Mouse (Mus musculus) ES-E14 (cell line): ENCODE measurements around the gene Prkcb. TPM values are rescaled to one million over a fixed set of nuclear protein-coding genes. Genes with fewer than 3 reads are reported as not detected.

ENCODE experiments used
- DNase-seq: peaks from one replicate; pipeline ENCODE4 v3.0.0-alpha.2; 2013; ENCODE audit warnings: low read depth, low spot score
- H3K27ac ChIP-seq: 2 replicates; pipeline ENCODE4 v1.5.1; 2012; ENCODE audit warnings: low read depth, mild to moderate bottlenecking, low read length, moderate library complexity, mixed read lengths; ENCODE audit not compliant: poor library complexity, insufficient read depth, severe bottlenecking
- H3K36me3 ChIP-seq: 2 replicates; pipeline ENCODE4 v1.6.1; 2012; ENCODE audit warnings: mild to moderate bottlenecking, low read length, moderate library complexity, mixed read lengths; ENCODE audit not compliant: control insufficient read depth, poor library complexity, insufficient read depth, severe bottlenecking
- H3K4me1 ChIP-seq, 2 experiments: fragments of 150-350 bp in 1 of 2; sonication (generic) in 1 of 2; 2 replicates each; pipeline ENCODE4 v1.6.1; 2012; ENCODE audit warnings: low read length in 2 of 2, mild to moderate bottlenecking in 1 of 2, mixed read lengths in 1 of 2; ENCODE audit not compliant: control insufficient read depth in 2 of 2, insufficient read depth in 2 of 2, poor library complexity in 1 of 2
- H3K4me3 ChIP-seq, 2 experiments: fragments of 150-350 bp in 1 of 2; sonication (generic) in 1 of 2; 2 replicates each; pipeline ENCODE4 v1.5.1; 2012; ENCODE audit warnings: low read length in 2 of 2, low read depth in 1 of 2, mild to moderate bottlenecking in 1 of 2, mixed read lengths in 1 of 2; ENCODE audit not compliant: insufficient read depth in 1 of 2, poor library complexity in 1 of 2, severe bottlenecking in 1 of 2
- H3K9ac ChIP-seq: 2 replicates; pipeline ENCODE4 v1.6.1; 2012; ENCODE audit warnings: low read depth, mild to moderate bottlenecking, low read length, mixed read lengths; ENCODE audit not compliant: poor library complexity, insufficient read depth, severe bottlenecking
- H3K9me3 ChIP-seq: fragments of 150-350 bp; sonication (generic); 2 replicates; pipeline ENCODE4 v1.6.1; 2012; ENCODE audit warnings: low read depth, mild to moderate bottlenecking, low read length; ENCODE audit not compliant: control insufficient read depth, insufficient read depth
- CHD2 ChIP-seq: IDR thresholded peaks from 2 replicates; pipeline ENCODE4 v1.6.1; 2014; ENCODE audit warnings: mild to moderate bottlenecking, low read depth, low read length, inconsistent platforms
- HCFC1 ChIP-seq: IDR thresholded peaks from 2 replicates; pipeline ENCODE4 v1.6.1; 2012; ENCODE audit warnings: low read length, inconsistent platforms, borderline replicate concordance; ENCODE audit not compliant: insufficient read depth
- MAFK ChIP-seq: IDR thresholded peaks from 2 replicates; pipeline ENCODE4 v1.6.1; 2014; ENCODE audit warnings: mild to moderate bottlenecking, low read depth, low read length, inconsistent platforms; ENCODE audit not compliant: insufficient read depth
- ZC3H11A ChIP-seq: IDR thresholded peaks from 2 replicates; pipeline ENCODE4 v1.6.1; 2012; ENCODE audit warnings: low read depth, mild to moderate bottlenecking, inconsistent platforms, low read length, borderline replicate concordance
- ZNF384 ChIP-seq: IDR thresholded peaks from 2 replicates; pipeline ENCODE4 v1.6.1; 2012; ENCODE audit warnings: low read depth, low read length, inconsistent platforms
- in situ Hi-C, 2 experiments: fragments of 600-800 bp; cut with MboI; formaldehyde crosslinking; loops; one replicate each; pipeline ENCODE4 v1.15.1; 2025; ENCODE audit warnings: low sequenced_read_pairs in 2 of 2, inconsistent platforms in 1 of 2; ENCODE audit not compliant: unreplicated experiment in 2 of 2
- total RNA-seq: library from RNA; depleted of rRNA; stranded (reverse); fragments of 300-350 nt; gene quantifications from 2 replicates; pipeline ENCODE4 v1.2.3, GENCODE M21; 2012

Prkcb gene
- total RNA-seq, 1 experiment, result 6.1 TPM

GRCm38 (mm10) chr7:122366635-122367034, 78.1 kb downstream of the Prkcb start:
- Histone ChIP-seq H3K9me3 (no peaks in the 10 kb centered on the region), H3K4me3 (no peak overlapping the region), H3K4me1 (no peaks in the 10 kb centered on the region), H3K36me3 (no peaks in the 10 kb centered on the region), H3K9ac (no peak overlapping the region), H3K27ac (no peak overlapping the region)
- DNase-seq, result no peak
- TF ChIP-seq ZC3H11A (no peak), CHD2 (no peak)
- in situ Hi-C loops, result no loop called here

DNA sequence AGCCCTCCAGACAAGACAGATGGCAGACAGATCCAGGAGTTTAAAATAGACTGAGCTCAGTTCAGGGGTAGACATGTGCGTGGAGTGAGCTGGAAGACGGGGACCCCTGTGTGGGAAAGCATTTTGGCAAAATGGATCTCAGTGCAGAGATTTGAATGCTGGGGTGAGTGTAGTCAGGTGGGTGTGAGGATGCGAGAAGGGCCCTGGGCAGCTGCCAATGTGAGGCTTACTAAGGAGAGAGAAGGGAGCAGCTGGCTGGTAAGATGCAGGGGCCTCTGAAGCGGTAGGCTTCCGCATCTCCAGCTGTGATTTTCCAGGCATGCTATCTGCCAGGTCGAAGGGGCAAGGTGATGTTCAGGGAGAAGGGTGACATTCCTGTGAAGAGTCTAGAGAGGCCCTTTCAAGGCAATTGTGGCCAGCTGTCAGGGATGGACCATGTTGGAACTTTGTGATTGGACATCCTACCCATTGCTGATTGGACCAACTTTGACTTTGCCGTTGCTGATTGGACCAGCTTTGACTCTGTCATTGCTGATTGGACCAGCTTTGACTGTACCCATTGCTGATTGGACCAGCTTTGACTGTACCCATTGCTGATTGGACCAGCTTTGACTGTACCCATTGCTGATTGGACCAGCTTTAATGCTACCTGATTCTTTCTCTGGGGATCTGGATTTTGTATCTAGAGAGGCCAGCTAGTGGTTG, 78.9 kb downstream of the Prkcb start:
- Histone ChIP-seq H3K9me3 (no peaks in the 10 kb centered on the region), H3K9ac (no peak overlapping the region), H3K4me3 (no peak overlapping the region), H3K36me3 (no peaks in the 10 kb centered on the region), H3K27ac (no peak overlapping the region), H3K4me1 (no peaks in the 10 kb centered on the region)
- in situ Hi-C loops, result no loop called here
- no peak for DNase-seq
- TF ChIP-seq CHD2, result peak; percentile 70
- TF ChIP-seq HCFC1, result no peak

- no peak for DNase-seq
- Histone ChIP-seq H3K36me3 (no peaks in the 10 kb centered on the region), H3K9me3 (no peaks in the 10 kb centered on the region), H3K4me3 (no peak overlapping the region), H3K9ac (no peak overlapping the region), H3K27ac (no peak overlapping the region), H3K4me1 (no peaks in the 10 kb centered on the region)
- in situ Hi-C loops, result no loop called here
- TF ChIP-seq ZNF384 (no peak), MAFK (no peak), CHD2 (no peak), HCFC1 (no peak), ZC3H11A (no peak)
Observed at GRCm38 (mm10) chr7:122370488-122370887, 81.9 kb downstream of the Prkcb start.

DNA sequence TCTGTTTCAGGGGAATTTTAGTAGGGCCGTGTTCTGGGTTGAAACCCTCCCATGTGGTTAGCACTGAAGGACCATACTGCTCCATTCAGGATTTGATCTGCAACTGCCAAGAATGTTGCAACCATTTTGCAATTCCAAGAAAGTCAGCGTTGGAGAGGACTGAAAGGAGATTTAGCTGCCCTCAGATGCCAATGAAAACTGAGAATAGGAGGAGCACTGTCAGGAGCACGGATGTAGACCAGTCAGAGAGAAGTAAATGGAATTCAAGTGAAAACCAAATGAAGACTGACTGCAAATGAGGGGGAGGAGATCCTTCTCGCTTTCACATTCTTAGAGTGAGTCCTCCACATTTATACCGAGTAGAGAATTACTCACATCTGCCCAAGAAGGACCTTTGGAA, 83.4 kb downstream of the Prkcb start:
- no peak for TF ChIP-seq ZC3H11A
- no peak for TF ChIP-seq HCFC1
- no peak for TF ChIP-seq MAFK
- TF ChIP-seq ZNF384, result no peak
- TF ChIP-seq CHD2, result no peak
- Histone ChIP-seq H3K9me3 (no peaks in the 10 kb centered on the region), H3K9ac (no peak overlapping the region), H3K27ac (no peak overlapping the region), H3K4me3 (no peak overlapping the region), H3K36me3 (no peaks in the 10 kb centered on the region), H3K4me1 (no peaks in the 10 kb centered on the region)
- DNase-seq, result no peak
- in situ Hi-C loops, result no loop called here

- Histone ChIP-seq H3K36me3 (no peaks in the 10 kb centered on the region), H3K4me1 (no peaks in the 10 kb centered on the region), H3K4me3 (no peak overlapping the region), H3K27ac (no peak overlapping the region), H3K9me3 (no peaks in the 10 kb centered on the region), H3K9ac (no peak overlapping the region)
- TF ChIP-seq ZNF384 (no peak), CHD2 (no peak), ZC3H11A (no peak), MAFK (no peak), HCFC1 (no peak)
- in situ Hi-C loops, result no loop called here
- DNase-seq, result no peak
Observed at GRCm38 (mm10) chr7:122372349-122372748, 83.8 kb downstream of the Prkcb start.
